Mouse (Mus musculus) cerebellum, adult 2 months (tissue): Measurements from ENCODE around the gene Tmbim4.

Experiments used
- CTCF ChIP-seq: fragments of 200-500 bp; IDR thresholded peaks from 2 replicates; pipeline ENCODE4 v1.5.1; 2011; ENCODE audit warnings: low read depth, mild to moderate bottlenecking, control low read depth, low read length, moderate library complexity, borderline replicate concordance; ENCODE audit not compliant: insufficient read depth
- POLR2A ChIP-seq: fragments of 200-500 bp; IDR thresholded peaks from 2 replicates; pipeline ENCODE4 v1.6.1; 2011; ENCODE audit warnings: low read length, control low read depth, borderline replicate concordance; ENCODE audit not compliant: insufficient read depth

DNA sequence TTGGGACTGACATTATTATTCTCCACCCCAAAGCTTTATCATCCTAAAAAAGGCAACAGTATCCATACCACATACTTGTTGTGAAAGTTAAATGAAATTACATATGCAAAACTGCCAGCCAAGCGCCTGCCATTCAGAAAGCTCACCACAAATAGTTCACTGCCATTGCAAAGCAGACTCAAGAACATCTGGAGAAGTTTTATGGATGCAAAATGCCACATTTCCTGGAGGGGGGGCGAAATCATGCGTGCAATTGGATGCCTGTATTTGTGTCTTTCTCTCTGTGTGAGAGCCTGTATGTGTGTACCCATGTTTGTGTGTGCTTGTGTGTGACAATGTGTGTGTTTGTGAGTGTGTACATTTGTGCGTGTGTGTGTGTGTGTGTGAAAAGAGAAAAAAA is 50.4 kb downstream of the Tmbim4 start:
- TF ChIP-seq CTCF, result no peak
- no peak for TF ChIP-seq POLR2A
